8 mouse cellular contexts compared by ENCODE assay signal in the genomic region with DNA sequence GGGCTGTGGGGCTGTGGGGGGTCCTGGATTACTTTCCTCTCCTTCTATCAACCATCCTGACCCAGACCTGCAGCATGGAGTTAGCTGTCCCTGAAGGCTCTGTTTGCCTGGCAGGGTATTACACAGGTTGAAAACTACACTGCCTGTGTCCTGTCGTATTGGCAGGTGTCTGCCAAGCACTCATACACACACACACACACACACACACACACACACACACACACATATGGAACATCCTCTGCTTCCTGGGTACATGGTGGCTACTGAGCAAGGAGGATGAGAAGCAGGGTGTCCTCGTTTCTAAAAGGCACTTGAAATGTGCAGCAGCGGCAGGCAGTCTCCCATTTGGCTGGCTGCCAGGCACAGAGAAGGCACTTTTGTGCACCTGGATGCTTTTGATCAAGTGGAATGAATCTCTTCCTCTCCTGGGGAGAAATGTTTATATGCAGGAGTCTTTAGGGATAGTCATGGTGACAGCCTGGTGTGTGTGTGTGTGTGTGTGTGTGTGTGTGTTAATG. TPM values are rescaled to one million over a fixed set of nuclear protein-coding genes. Genes with fewer than 3 reads are reported as not detected.
DNase-seq lines count a peak whose midpoint lies in the region; ATAC-seq and TF ChIP-seq lines count a peak whose summit lies in the region.

No protein-coding gene starts in this region.

- no peak overlapping the region for H3K4me3 ChIP-seq in cerebellum, adult 2 months (replicated peaks; ENCODE audit: insufficient read depth, low read depth, low read length)
- H3K4me3 ChIP-seq in hindbrain, embryonic 16.5 days (ENCODE audit: low read length): no peak overlapping the region

- no peaks in the 10 kb centered on the region for H3K27me3 ChIP-seq in cerebellum, adult 2 months (ENCODE audit: control insufficient read depth, insufficient read depth, low read length)
- no peaks in the 10 kb centered on the region for H3K27me3 ChIP-seq in hindbrain, embryonic 16.5 days (replicated peaks; ENCODE audit: control insufficient read depth, insufficient read depth, low read length)

- TF ChIP-seq CTCF in cerebellum, adult 2 months (IDR thresholded peaks at IDR 0.05; ENCODE audit: borderline replicate concordance, insufficient read depth, low read depth, low read length): no peak

- peaks cover 4% of the 10 kb centered on the region; the same call in 1 of the 2 replicates for H3K4me1 ChIP-seq in cerebellum, adult 2 months (ENCODE audit: control insufficient read depth, insufficient read depth, low read length)
- peaks cover 12% of the 10 kb centered on the region for H3K4me1 ChIP-seq in hindbrain, embryonic 16.5 days (ENCODE audit: control insufficient read depth, insufficient read depth, low read depth, low read length)

- H3K4me2 ChIP-seq in hindbrain, embryonic 16.5 days (ENCODE audit: low read length): peak overlapping the region; percentile 40

- H3K27ac ChIP-seq in cerebellum, adult 2 months (ENCODE audit: insufficient read depth, low read length): no peak overlapping the region
- no peak overlapping the region; the same call in 1 of the 2 replicates for H3K27ac ChIP-seq in hindbrain, embryonic 16.5 days (ENCODE audit: low read depth, low read length)

- peak; percentile 8 to 25 for DNase-seq in cerebellum, adult 2 months
- DNase-seq in cerebellum, adult 9-10 months: no peak
- DNase-seq in left cerebral cortex, postnatal 25 days (ENCODE audit: low spot score in 2 of 2): peak; percentile 15 to 28
- DNase-seq in left cerebral cortex, adult 18-20 months (ENCODE audit: low spot score in 2 of 2): no peak
- peak; percentile 15 for DNase-seq in right cerebral cortex, postnatal 25 days
- DNase-seq in lung, postnatal 36 days: no peak
- DNase-seq in adrenal gland, adult 8-10 months: no peak

- ATAC-seq in hindbrain, embryonic 16.5 days: peak; percentile 74

- 6% methylated on average over 3 of the region's 3 CpGs for WGBS in cerebellum, adult 2 months
- whole genome bisulfite sequencing in hindbrain, embryonic 16.5 days: 2% methylated on average over 3 of the region's 3 CpGs

- H3K9ac ChIP-seq in hindbrain, embryonic 16.5 days (ENCODE audit: low read depth, low read length): 0 out of 2 replicates have a peak overlapping the region, but pooled peaks have one; percentile 13

- no peak for TF ChIP-seq POLR2A in cerebellum, adult 2 months (IDR thresholded peaks at IDR 0.05; ENCODE audit: borderline replicate concordance, insufficient read depth, low read length)

- intact Hi-C loops in left cerebral cortex, postnatal 25 days (cut with DNase I): no loop called here

- H3K36me3 ChIP-seq in hindbrain, embryonic 16.5 days (ENCODE audit: control insufficient read depth, insufficient read depth, low read length): no peaks in the 10 kb centered on the region

- H3K9me3 ChIP-seq in hindbrain, embryonic 16.5 days (ENCODE audit: control insufficient read depth, low read length): no peaks in the 10 kb centered on the region

RNA-seq across cellular contexts. Expression of gene Igf1, which starts 44.9 kb away (rescaled TPM):
- 4.1 and 4.5 TPM in 2 replicates for polyA plus RNA-seq in cerebellum, adult 2 months (2012; rRNA removed)
- 10 to 100 TPM in 1 of 2 experiments, 1 to 10 TPM in 1; 9.2 to 11.5 TPM for total RNA-seq in left cerebral cortex, postnatal 25 days (2021)
- total RNA-seq in left cerebral cortex, adult 18-20 months (2021): 1 to 10 TPM; 9.3 to 9.6 TPM
- polyA plus RNA-seq in hindbrain, embryonic 16.5 days (2015; fragmentation: Nextera tagmentation; extraction: Ambion mirVana): 15.7 and 16.6 TPM in 2 replicates
- 10 to 100 TPM; 12.3 to 27.5 (median 16.2) TPM for total RNA-seq in adrenal gland, adult 8-10 months (2022)

Comparison
In these comparisons a context has a peak if more than half of its experiments do, and no peak if none do; other contexts are left out.
1. DNase-seq: peak in cerebellum, adult 2 months (2 of 2), left cerebral cortex, postnatal 25 days (2 of 2) and right cerebral cortex, postnatal 25 days (single experiment); none in cerebellum, adult 9-10 months (single experiment), left cerebral cortex, adult 18-20 months (0 of 2), lung, postnatal 36 days (single experiment) and adrenal gland, adult 8-10 months (single experiment).